Mouse (Mus musculus) right cerebral cortex, postnatal 14 days (tissue): ENCODE measurements around the gene Gnaq.

Source experiments
- DNase-seq: peaks from one replicate; pipeline ENCODE4 v3.0.0; 2022

The Gnaq gene

GRCm38 (mm10) chr19:16325911-16326310, 193.3 kb downstream of the Gnaq start:
- no peak for DNase-seq

- DNase-seq, result peak; percentile 11
Observed at GRCm38 (mm10) chr19:16327401-16328073, 194.9 kb downstream of the Gnaq start.

GRCm38 (mm10) chr19:16328074-16328850, 195.6 kb downstream of the Gnaq start:
- peak; percentile 65 for DNase-seq

GRCm38 (mm10) chr19:16329056-16329455, 196.4 kb downstream of the Gnaq start:
- no peak for DNase-seq

GRCm38 (mm10) chr19:16329648-16330047, 197.0 kb downstream of the Gnaq start:
- no peak for DNase-seq

- DNase-seq, result no peak
Observed at GRCm38 (mm10) chr19:16330161-16330560, 197.5 kb downstream of the Gnaq start.

GRCm38 (mm10) chr19:16331047-16331446, 198.4 kb downstream of the Gnaq start:
- no peak for DNase-seq

GRCm38 (mm10) chr19:16337866-16338530, 205.4 kb downstream of the Gnaq start:
- no peak for DNase-seq

GRCm38 (mm10) chr19:16339954-16340586, 207.4 kb downstream of the Gnaq start:
- DNase-seq, result no peak

GRCm38 (mm10) chr19:16342702-16343101, 210.1 kb downstream of the Gnaq start:
- DNase-seq, result no peak

GRCm38 (mm10) chr19:16345516-16345915, 212.9 kb downstream of the Gnaq start:
- DNase-seq, result no peak

GRCm38 (mm10) chr19:16347037-16347436, 214.4 kb downstream of the Gnaq start:
- no peak for DNase-seq

- no peak for DNase-seq
Observed at GRCm38 (mm10) chr19:16353701-16354136, 221.1 kb downstream of the Gnaq start.

- DNase-seq, result no peak
Observed at GRCm38 (mm10) chr19:16358148-16358547, 225.5 kb downstream of the Gnaq start.

- peak; percentile 35 for DNase-seq
Observed at GRCm38 (mm10) chr19:16358905-16359304, 226.3 kb downstream of the Gnaq start.

GRCm38 (mm10) chr19:16366465-16367063, 233.9 kb downstream of the Gnaq start:
- DNase-seq, result no peak

- no peak for DNase-seq
Observed at GRCm38 (mm10) chr19:16367218-16367617, 234.6 kb downstream of the Gnaq start.

- no peak for DNase-seq
Observed at GRCm38 (mm10) chr19:16371680-16372079, 239.0 kb downstream of the Gnaq start.

- DNase-seq, result peak; percentile 13
Observed at GRCm38 (mm10) chr19:16372752-16373486, 240.3 kb downstream of the Gnaq start.

GRCm38 (mm10) chr19:16375881-16376280, 243.2 kb downstream of the Gnaq start:
- no peak for DNase-seq

GRCm38 (mm10) chr19:16378565-16378964, 245.9 kb downstream of the Gnaq start:
- no peak for DNase-seq

- no peak for DNase-seq
Observed at GRCm38 (mm10) chr19:16379687-16380086, 247.1 kb downstream of the Gnaq start.
